Mouse (Mus musculus) heart, embryonic 15.5 days (tissue): ENCODE measurements at regions not wholly inside any gene's neighbourhood (a gene's known extent, or its start where the extent isn't known, plus 50 kb on each side); places are given as distances from the start of the nearest gene placed in this dataset.

Source experiments
- ATAC-seq: fragments of 200-750 bp; cut with Nextera tagmentation; replicated peaks from 2 replicates; pipeline ENCODE4 v1.8.0; 2017; ENCODE audit warnings: low read depth, moderate TSS enrichment; ENCODE audit not compliant: insufficient number of reproducible peaks, insufficient read depth, low FRiP score
- H3K27ac ChIP-seq: fragments of 300-500 bp; sonication (generic); 2 replicates; pipeline ENCODE4 v1.5.1; 2015; ENCODE audit warnings: mild to moderate bottlenecking, inconsistent platforms
- H3K27me3 ChIP-seq: fragments of 300-500 bp; sonication (generic); 2 replicates; pipeline ENCODE4 v1.6.1; 2015; ENCODE audit warnings: inconsistent platforms
- H3K36me3 ChIP-seq: fragments of 300-500 bp; sonication (generic); 2 replicates; pipeline ENCODE4 v1.6.1; 2015; ENCODE audit warnings: mild to moderate bottlenecking, inconsistent platforms
- H3K4me1 ChIP-seq: fragments of 300-500 bp; sonication (generic); replicated peaks from 2 replicates; pipeline ENCODE4 v1.6.1; 2015; ENCODE audit warnings: inconsistent platforms
- H3K4me2 ChIP-seq: fragments of 300-500 bp; sonication (generic); 2 replicates; pipeline ENCODE4 v1.6.1; 2015; ENCODE audit warnings: inconsistent platforms, mild to moderate bottlenecking, moderate library complexity
- H3K4me3 ChIP-seq: fragments of 300-500 bp; sonication (generic); 2 replicates; pipeline ENCODE4 v1.5.1; 2015; ENCODE audit warnings: mild to moderate bottlenecking, inconsistent platforms
- H3K9ac ChIP-seq: fragments of 300-500 bp; sonication (generic); 2 replicates; pipeline ENCODE4 v1.6.1; 2015; ENCODE audit warnings: mild to moderate bottlenecking, inconsistent platforms
- H3K9me3 ChIP-seq: fragments of 300-500 bp; sonication (generic); replicated peaks from 2 replicates; pipeline ENCODE4 v1.6.1; 2016; ENCODE audit warnings: inconsistent platforms
- WGBS: fragments of 180-500 bp; shearing (Covaris S2); methylation state at CpG from one replicate; pipeline ENCODE4 v1.1.7; 2015; ENCODE audit warnings: mixed read lengths; 5-methylcytosine and 5-hydroxymethylcytosine counted together

DNA sequence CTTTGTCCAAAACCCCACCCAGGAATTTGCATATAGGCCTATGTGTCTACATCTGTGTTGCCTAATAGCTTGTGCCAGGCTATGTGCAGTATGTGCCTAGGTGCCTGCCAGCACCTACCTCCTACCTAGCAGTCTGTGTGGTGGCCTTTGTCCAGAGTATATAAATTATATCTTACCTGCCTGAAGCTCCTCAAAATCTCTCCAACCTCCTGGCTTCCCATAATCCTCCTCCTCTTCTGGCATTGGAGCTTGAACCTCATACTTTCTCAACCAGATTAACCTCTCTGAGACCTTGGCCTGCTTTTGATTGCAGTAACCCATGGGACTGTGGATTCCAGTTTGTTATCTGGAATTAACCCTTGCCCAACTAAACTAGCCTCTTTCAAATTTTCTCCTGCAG lies 440.8 kb upstream of the Acvr2a start:
- Histone ChIP-seq H3K27ac (no peak overlapping the region), H3K4me2 (no peak overlapping the region), H3K4me1 (no peaks in the 10 kb centered on the region), H3K36me3 (no peaks in the 10 kb centered on the region), H3K9me3 (no peaks in the 10 kb centered on the region), H3K4me3 (no peak overlapping the region), H3K9ac (no peak overlapping the region), H3K27me3 (no peaks in the 10 kb centered on the region)
- no peak for ATAC-seq

GRCm38 (mm10) chr2:48374302-48374701 lies 439.6 kb upstream of the Acvr2a start:
- Histone ChIP-seq H3K9me3 (no peaks in the 10 kb centered on the region), H3K27me3 (no peaks in the 10 kb centered on the region), H3K4me2 (no peak overlapping the region), H3K9ac (no peak overlapping the region), H3K27ac (no peak overlapping the region), H3K4me1 (no peaks in the 10 kb centered on the region), H3K4me3 (no peak overlapping the region), H3K36me3 (no peaks in the 10 kb centered on the region)
- ATAC-seq, result no peak
- 55% methylated on average over 4 of the region's 4 CpGs for WGBS

- Histone ChIP-seq H3K9ac (no peak overlapping the region), H3K4me3 (no peak overlapping the region), H3K27ac (no peak overlapping the region), H3K9me3 (no peaks in the 10 kb centered on the region), H3K4me1 (peaks cover 7% of the 10 kb centered on the region; the same call in 1 of the 2 replicates), H3K27me3 (no peaks in the 10 kb centered on the region), H3K4me2 (no peak overlapping the region), H3K36me3 (no peaks in the 10 kb centered on the region)
- ATAC-seq, result no peak
- 74% methylated on average over 1 of the region's 1 CpGs for WGBS
Measured at GRCm38 (mm10) chr2:48378160-48378559, 435.7 kb upstream of the Acvr2a start.

- no peak overlapping the region for H3K27ac ChIP-seq
- no peaks in the 10 kb centered on the region for H3K9me3 ChIP-seq
- H3K4me1 ChIP-seq, result peaks cover 7% of the 10 kb centered on the region; the same call in 1 of the 2 replicates
- no peaks in the 10 kb centered on the region for H3K27me3 ChIP-seq
- ATAC-seq, result no peak
- H3K36me3 ChIP-seq, result no peaks in the 10 kb centered on the region
- no peak overlapping the region for H3K4me2 ChIP-seq
- no peak overlapping the region for H3K9ac ChIP-seq
- H3K4me3 ChIP-seq, result no peak overlapping the region
- WGBS, result 80% methylated on average over 2 of the region's 2 CpGs
Measured at GRCm38 (mm10) chr2:48378749-48379148, 435.2 kb upstream of the Acvr2a start.

- ATAC-seq, result no peak
- Histone ChIP-seq H3K36me3 (no peaks in the 10 kb centered on the region), H3K27ac (0 out of 2 replicates have a peak overlapping the region, but pooled peaks have one; percentile 11), H3K4me2 (0 out of 2 replicates have a peak overlapping the region, but pooled peaks have one; percentile 4), H3K4me3 (no peak overlapping the region), H3K27me3 (no peaks in the 10 kb centered on the region), H3K9me3 (no peaks in the 10 kb centered on the region), H3K9ac (no peak overlapping the region), H3K4me1 (peaks cover 7% of the 10 kb centered on the region; the same call in 1 of the 2 replicates)
- 36% methylated on average over 5 of the region's 5 CpGs for WGBS
Measured at GRCm38 (mm10) chr2:48380140-48380539, 433.8 kb upstream of the Acvr2a start.

- H3K27me3 ChIP-seq, result no peaks in the 10 kb centered on the region
- no peak overlapping the region for H3K9ac ChIP-seq
- no peak overlapping the region for H3K27ac ChIP-seq
- H3K9me3 ChIP-seq, result no peaks in the 10 kb centered on the region
- no peaks in the 10 kb centered on the region for H3K36me3 ChIP-seq
- no peak for ATAC-seq
- H3K4me1 ChIP-seq, result peaks cover 7% of the 10 kb centered on the region; the same call in 1 of the 2 replicates
- H3K4me2 ChIP-seq, result no peak overlapping the region
- WGBS, result 40% methylated on average over 2 of the region's 2 CpGs
- H3K4me3 ChIP-seq, result no peak overlapping the region
Measured at GRCm38 (mm10) chr2:48380786-48381185, 433.1 kb upstream of the Acvr2a start.

DNA sequence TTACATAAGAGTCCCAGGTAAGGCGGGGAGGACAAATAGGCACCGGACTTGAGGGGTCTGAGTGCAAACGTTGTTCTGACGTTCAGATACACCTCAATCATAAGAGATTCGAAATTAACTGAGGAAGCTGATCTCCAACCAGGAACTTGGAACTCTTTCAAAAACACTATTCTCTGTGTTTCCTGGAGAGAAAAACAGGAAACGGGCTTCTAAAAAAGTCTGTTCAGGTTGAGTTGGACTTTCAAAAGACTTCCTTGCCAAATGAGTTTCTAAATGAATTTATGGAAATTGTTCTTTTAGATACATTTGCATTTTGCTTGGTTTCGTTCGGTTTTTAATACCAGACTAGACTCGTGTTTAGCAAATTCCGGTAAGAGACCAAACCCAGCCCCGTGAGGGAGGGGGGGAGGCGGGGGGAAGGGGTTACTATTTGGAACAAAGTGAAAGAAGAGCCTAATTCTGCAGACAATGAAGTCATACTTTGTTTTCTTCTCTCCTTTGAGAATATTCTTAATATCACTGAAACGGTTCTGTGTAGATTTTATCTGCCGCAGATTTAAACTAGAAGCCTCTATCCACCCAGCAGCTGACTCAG lies 432.3 kb upstream of the Acvr2a start:
- WGBS, result 70% methylated on average over 14 of the region's 14 CpGs
- Histone ChIP-seq H3K9ac (no peak overlapping the region), H3K36me3 (no peaks in the 10 kb centered on the region), H3K27ac (peak overlapping the region; percentile 47), H3K27me3 (no peaks in the 10 kb centered on the region), H3K4me2 (0 out of 2 replicates have a peak overlapping the region, but pooled peaks have one; percentile 2), H3K4me1 (peaks cover 7% of the 10 kb centered on the region; the same call in 1 of the 2 replicates), H3K9me3 (no peaks in the 10 kb centered on the region), H3K4me3 (no peak overlapping the region)
- no peak for ATAC-seq

DNA sequence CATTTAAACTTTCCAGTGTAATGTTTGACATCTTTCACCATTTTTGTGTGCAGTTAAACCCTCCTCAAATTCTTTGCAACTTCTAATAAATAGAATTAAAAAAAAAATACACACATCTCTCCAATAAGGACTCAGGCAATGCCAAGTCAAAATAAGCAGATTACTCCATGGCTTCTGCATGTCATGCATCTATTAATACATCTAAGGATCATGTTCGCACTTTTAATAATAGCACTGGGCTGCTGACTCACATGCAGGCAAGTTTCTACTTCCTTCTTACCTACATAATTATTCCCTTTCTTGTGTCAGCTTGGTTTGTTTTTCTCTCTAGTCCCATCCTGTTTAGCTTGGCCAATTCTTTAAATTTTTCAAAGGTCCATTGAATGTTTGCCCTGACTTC lies 415.4 kb upstream of the Acvr2a start:
- 0 out of 2 replicates have a peak, but pooled peaks have one; percentile 35 for ATAC-seq
- Histone ChIP-seq H3K4me3 (no peak overlapping the region), H3K27ac (no peak overlapping the region), H3K9ac (no peak overlapping the region), H3K27me3 (no peaks in the 10 kb centered on the region), H3K4me2 (no peak overlapping the region; the same call in 1 of the 2 replicates), H3K36me3 (no peaks in the 10 kb centered on the region), H3K9me3 (no peaks in the 10 kb centered on the region), H3K4me1 (peaks cover 6% of the 10 kb centered on the region; the same call in 1 of the 2 replicates)
- WGBS, result 44% methylated on average over 1 of the region's 1 CpGs

DNA sequence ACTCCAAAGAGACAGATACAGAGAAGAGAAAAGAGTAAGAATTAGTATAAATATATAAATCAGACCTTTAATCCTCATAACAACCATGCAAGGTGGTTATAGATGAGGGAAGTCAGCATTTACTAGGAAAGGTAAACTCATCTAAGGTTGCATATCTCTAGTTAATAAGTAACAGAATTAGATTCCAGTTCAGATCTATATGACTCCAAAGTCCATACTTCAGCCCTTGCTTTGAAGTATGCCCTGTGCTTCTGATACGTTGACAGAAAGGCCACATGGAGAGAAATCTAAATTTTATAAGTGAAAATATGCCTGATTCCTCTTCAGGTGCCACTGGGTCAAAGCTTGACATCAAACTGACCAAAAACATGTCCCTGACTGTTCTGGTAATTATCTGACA lies 414.7 kb upstream of the Acvr2a start:
- no peaks in the 10 kb centered on the region for H3K36me3 ChIP-seq
- H3K27ac ChIP-seq, result no peak overlapping the region
- H3K27me3 ChIP-seq, result no peaks in the 10 kb centered on the region
- no peak for ATAC-seq
- H3K9ac ChIP-seq, result no peak overlapping the region
- 83% methylated on average over 1 of the region's 1 CpGs for WGBS
- H3K4me3 ChIP-seq, result no peak overlapping the region
- H3K4me2 ChIP-seq, result no peak overlapping the region
- no peaks in the 10 kb centered on the region for H3K9me3 ChIP-seq
- peaks cover 6% of the 10 kb centered on the region; the same call in 1 of the 2 replicates for H3K4me1 ChIP-seq

GRCm38 (mm10) chr2:48402813-48403212 lies 411.1 kb upstream of the Acvr2a start:
- Histone ChIP-seq H3K4me3 (no peak overlapping the region), H3K9ac (no peak overlapping the region), H3K4me2 (no peak overlapping the region), H3K27me3 (no peaks in the 10 kb centered on the region), H3K4me1 (peaks cover 6% of the 10 kb centered on the region; the same call in 1 of the 2 replicates), H3K9me3 (no peaks in the 10 kb centered on the region), H3K36me3 (no peaks in the 10 kb centered on the region), H3K27ac (no peak overlapping the region)
- no peak for ATAC-seq
- 84% methylated on average over 2 of the region's 2 CpGs for WGBS

DNA sequence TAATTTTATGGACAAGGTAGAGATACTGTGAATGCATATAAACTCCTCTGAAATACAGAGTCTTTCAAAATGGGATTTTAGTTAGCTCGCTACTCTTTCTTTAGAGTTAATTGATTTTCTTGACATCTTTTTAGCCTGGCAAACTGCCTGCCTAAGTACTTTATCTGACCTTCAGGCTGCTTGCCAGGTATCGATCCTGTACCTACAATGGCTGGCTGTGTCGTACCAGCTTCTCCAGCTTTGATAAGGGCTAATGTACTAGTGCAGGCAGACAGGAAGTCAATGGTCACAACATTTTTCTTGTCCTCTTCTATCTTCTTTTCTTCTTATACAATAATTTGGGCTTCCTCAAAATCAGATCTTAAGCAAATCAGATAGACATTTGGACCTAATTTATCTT lies 409.4 kb upstream of the Acvr2a start:
- WGBS, result 40% methylated on average over 3 of the region's 3 CpGs
- no peaks in the 10 kb centered on the region for H3K9me3 ChIP-seq
- peaks cover 4% of the 10 kb centered on the region; the same call in 1 of the 2 replicates for H3K4me1 ChIP-seq
- H3K9ac ChIP-seq, result no peak overlapping the region
- ATAC-seq, result no peak
- H3K4me3 ChIP-seq, result no peak overlapping the region
- no peak overlapping the region for H3K27ac ChIP-seq
- H3K27me3 ChIP-seq, result no peaks in the 10 kb centered on the region
- H3K36me3 ChIP-seq, result no peaks in the 10 kb centered on the region
- H3K4me2 ChIP-seq, result no peak overlapping the region

DNA sequence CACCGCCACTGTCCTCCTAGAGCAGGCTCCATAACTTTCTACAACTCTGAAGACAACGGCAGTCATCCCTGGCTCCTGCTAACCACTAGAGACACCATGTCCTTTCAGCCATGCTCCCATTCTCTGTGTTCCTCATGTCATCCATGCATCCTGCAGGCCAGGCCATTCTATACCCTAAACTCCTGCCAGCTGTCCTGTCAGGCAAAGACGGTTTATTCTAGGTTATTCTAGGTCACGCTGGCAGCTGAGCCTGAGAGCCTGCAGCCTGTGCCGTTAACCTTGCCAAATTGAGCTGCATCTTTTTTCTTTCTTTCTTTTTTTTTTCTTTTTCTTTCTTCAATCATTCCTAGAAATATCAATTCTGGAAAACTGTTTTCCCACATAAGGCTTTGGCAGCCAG lies 406.0 kb upstream of the Acvr2a start:
- no peaks in the 10 kb centered on the region for H3K27me3 ChIP-seq
- no peaks in the 10 kb centered on the region for H3K36me3 ChIP-seq
- H3K4me1 ChIP-seq, result no peaks in the 10 kb centered on the region
- no peak for ATAC-seq
- H3K9ac ChIP-seq, result no peak overlapping the region
- WGBS, result 80% methylated on average over 5 of the region's 5 CpGs
- no peak overlapping the region for H3K4me3 ChIP-seq
- no peak overlapping the region for H3K4me2 ChIP-seq
- H3K9me3 ChIP-seq, result no peaks in the 10 kb centered on the region
- no peak overlapping the region for H3K27ac ChIP-seq
